ENCODE assay signal across 31 mouse cellular contexts in genomic region chr12:34173036-34173435, GRCm38 (mm10).
DNase-seq lines count a peak whose midpoint lies in the region; ATAC-seq and TF ChIP-seq lines count a peak whose summit lies in the region.
"Had no signal": no experiment of that assay in that cellular context is flagged by ENCODE, and none has a peak within 500 bp of the region (broad histone marks: within the 10 kb centered on the region; RNA-seq: fewer than 3 reads in every experiment).

No protein-coding gene starts in this region.

- 0 out of 2 replicates have a peak overlapping the region, but pooled peaks have one; percentile 28 for H3K27ac ChIP-seq in limb, embryonic 13.5 days
- H3K27ac ChIP-seq in limb, embryonic 10.5 days, result no peak overlapping the region
- H3K27ac ChIP-seq in layer of hippocampus, adult 2 months, result no peak overlapping the region
- H3K27ac ChIP-seq: embryonic facial prominence, embryonic 12.5 days; forebrain, embryonic 12.5 days; forebrain, embryonic 15.5 days; heart, embryonic 15.5 days; hindbrain, embryonic 10.5 days; hindbrain, embryonic 13.5 days had no signal

- no peak for DNase-seq in limb, embryonic 10.5 days (ENCODE audit: low spot score)
- DNase-seq in layer of hippocampus, adult 2 months (ENCODE audit: low spot score in 2 of 2), result peak; percentile 40 to 64
- peak; percentile 51 for DNase-seq in layer of hippocampus, adult 9-11 months
- DNase-seq in layer of hippocampus, postnatal 36 days, result peak; percentile 31 to 46
- DNase-seq in embryo, embryonic 10 days (ENCODE audit: low spot score), result no peak
- DNase-seq in adrenal gland, adult 18-20 months (ENCODE audit: low spot score in 2 of 2), result no peak
- no peak for DNase-seq in right cerebral cortex, adult 2 months (ENCODE audit: low spot score in 2 of 2)
- DNase-seq: adrenal gland, adult 2 months; adrenal gland, postnatal 14 days; B cell, adult 2 months; cerebellum, adult 11-12 months; cerebellum, adult 8-10 months; cerebellum, postnatal 10 days; cerebellum, postnatal 36 days; gastrocnemius, postnatal 25 days; heart, adult 18-20 months; heart, postnatal 10 days; heart, postnatal 36 days had no signal

- no peak overlapping the region for H3K4me2 ChIP-seq in limb, embryonic 13.5 days (replicated peaks)
- H3K4me2 ChIP-seq: embryonic facial prominence, embryonic 12.5 days; forebrain, embryonic 12.5 days; forebrain, embryonic 15.5 days; heart, embryonic 12.5 days; heart, embryonic 15.5 days; hindbrain, embryonic 13.5 days had no signal

- H3K4me3 ChIP-seq in limb, embryonic 13.5 days, result no peak overlapping the region
- no peak overlapping the region for H3K4me3 ChIP-seq in limb, embryonic 10.5 days
- no peak overlapping the region for H3K4me3 ChIP-seq in layer of hippocampus, adult 2 months
- H3K4me3 ChIP-seq: embryonic facial prominence, embryonic 12.5 days; erythroblast, embryonic 14.5 days; forebrain, embryonic 12.5 days; forebrain, embryonic 15.5 days; heart, embryonic 12.5 days; heart, embryonic 15.5 days; hindbrain, embryonic 10.5 days; hindbrain, embryonic 13.5 days had no signal

- H3K36me3 ChIP-seq in limb, embryonic 13.5 days, result no peaks in the 10 kb centered on the region
- H3K36me3 ChIP-seq in limb, embryonic 10.5 days, result no peaks in the 10 kb centered on the region
- H3K36me3 ChIP-seq: embryonic facial prominence, embryonic 12.5 days; forebrain, embryonic 12.5 days; forebrain, embryonic 15.5 days; G1E; heart, embryonic 12.5 days; heart, embryonic 15.5 days; hindbrain, embryonic 10.5 days; hindbrain, embryonic 13.5 days had no signal

- H3K27me3 ChIP-seq in limb, embryonic 13.5 days, result no peaks in the 10 kb centered on the region
- H3K27me3 ChIP-seq in limb, embryonic 10.5 days (ENCODE audit: low read depth, poor library complexity, severe bottlenecking), result no peaks in the 10 kb centered on the region
- H3K27me3 ChIP-seq: CH12.LX; embryonic facial prominence, embryonic 12.5 days; forebrain, embryonic 12.5 days; forebrain, embryonic 15.5 days; heart, embryonic 12.5 days; heart, embryonic 15.5 days; hindbrain, embryonic 13.5 days; Patski had no signal

- H3K9me3 ChIP-seq in limb, embryonic 13.5 days, result no peaks in the 10 kb centered on the region
- no peaks in the 10 kb centered on the region for H3K9me3 ChIP-seq in limb, embryonic 10.5 days (replicated peaks)
- H3K9me3 ChIP-seq: embryonic facial prominence, embryonic 12.5 days; forebrain, embryonic 12.5 days; forebrain, embryonic 15.5 days; heart, embryonic 12.5 days; heart, embryonic 15.5 days; hindbrain, embryonic 10.5 days; hindbrain, embryonic 13.5 days had no signal

- 56% methylated on average over 1 of the region's 1 CpGs for WGBS in limb, embryonic 13.5 days
- 83% methylated on average over 1 of the region's 1 CpGs for WGBS in limb, embryonic 10.5 days

- no peak overlapping the region for H3K9ac ChIP-seq in limb, embryonic 13.5 days
- H3K9ac ChIP-seq: embryonic facial prominence, embryonic 12.5 days; forebrain, embryonic 12.5 days; forebrain, embryonic 15.5 days; heart, embryonic 12.5 days; heart, embryonic 15.5 days; hindbrain, embryonic 13.5 days had no signal

- H3K4me1 ChIP-seq in limb, embryonic 13.5 days, result peaks cover 9% of the 10 kb centered on the region
- H3K4me1 ChIP-seq in limb, embryonic 10.5 days, result peaks cover 10% of the 10 kb centered on the region
- H3K4me1 ChIP-seq: embryonic facial prominence, embryonic 12.5 days; forebrain, embryonic 12.5 days; forebrain, embryonic 15.5 days; hindbrain, embryonic 10.5 days; hindbrain, embryonic 13.5 days had no signal

- TF ChIP-seq CTCF in layer of hippocampus, adult 2 months (conservative IDR thresholded peaks at IDR 0.05), result no peak

- ATAC-seq in limb, embryonic 13.5 days (ENCODE audit: low FRiP score, low read depth), result no peak
- ATAC-seq: forebrain, embryonic 15.5 days; hindbrain, embryonic 16.5 days; Patski had no signal

Comparison
In these comparisons a context has a peak if more than half of its experiments do, and no peak if none do; other contexts are left out.
1. DNase-seq: peak in layer of hippocampus, adult 2 months (2 of 2), layer of hippocampus, adult 9-11 months (single experiment) and layer of hippocampus, postnatal 36 days (2 of 2); none in limb, embryonic 10.5 days (single experiment), embryo, embryonic 10 days (single experiment), adrenal gland, adult 18-20 months (0 of 2) and right cerebral cortex, adult 2 months (0 of 2).